Comparison of ENCODE assay signal across 11 mouse cellular contexts in the genomic region with DNA sequence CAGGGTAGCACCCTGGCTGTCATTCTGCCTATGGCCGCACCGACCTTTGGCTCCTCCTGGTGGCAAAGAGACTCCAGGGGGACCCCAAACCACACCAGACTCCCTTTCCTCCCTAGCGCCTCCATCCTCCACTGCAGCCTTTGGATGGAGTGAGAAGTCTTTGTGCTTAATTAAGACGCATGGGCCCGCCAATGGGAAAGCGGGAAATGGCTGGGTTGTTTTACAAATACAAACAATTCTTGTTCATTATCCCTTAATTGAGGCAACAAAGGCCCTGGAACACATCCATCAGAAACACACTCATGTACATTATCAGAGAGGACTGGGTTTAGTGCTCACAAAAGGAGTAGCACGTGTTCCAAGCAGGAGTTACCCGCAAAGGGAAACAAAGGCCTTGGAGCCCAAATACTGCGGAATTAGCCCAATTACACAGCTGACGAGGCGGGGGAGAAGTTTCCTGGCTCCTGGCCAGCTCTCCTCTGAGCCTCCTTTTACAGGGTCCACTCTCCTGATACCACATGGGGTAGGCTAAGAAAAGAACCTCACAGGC.
DNase-seq lines count a peak whose midpoint lies in the region; ATAC-seq and TF ChIP-seq lines count a peak whose summit lies in the region.
"Had no signal": no experiment of that assay in that cellular context is flagged by ENCODE, and none has a peak within 500 bp of the region (broad histone marks: within the 10 kb centered on the region; RNA-seq: fewer than 3 reads in every experiment).

No protein-coding gene starts in this region.

- peaks cover 3% of the 10 kb centered on the region; the same call in 1 of the 2 replicates for H3K4me1 ChIP-seq in embryonic facial prominence, embryonic 12.5 days
- H3K4me1 ChIP-seq in embryonic facial prominence, embryonic 10.5 days, result peaks cover 12% of the 10 kb centered on the region; the same call in 1 of the 2 replicates
- H3K4me1 ChIP-seq in CH12.LX (ENCODE audit: control insufficient read depth in 1 of 2, insufficient read depth in 2 of 2), result 0 out of 4 replicates have a peak, but pooled peaks cover 0 to 4% of the 10 kb centered on the region in 2 experiments
- peaks cover 16% of the 10 kb centered on the region for H3K4me1 ChIP-seq in forebrain, embryonic 13.5 days
- H3K4me1 ChIP-seq in midbrain, embryonic 13.5 days (replicated peaks), result peaks cover 8% of the 10 kb centered on the region

- TF ChIP-seq POLR2A in CH12.LX (IDR thresholded peaks at IDR 0.05; ENCODE audit: low read depth, low read length), result no peak

- TF ChIP-seq CTCF in CH12.LX (conservative IDR thresholded peaks at IDR 0.05 in 1 of 2, IDR thresholded peaks at IDR 0.05 in 1 of 2; ENCODE audit: low read depth in 2 of 2, low read length in 2 of 2), result peak in 1 of 2 experiments; percentile 66; a peak in 2 of 4 replicates

- no peak overlapping the region for H3K9ac ChIP-seq in embryonic facial prominence, embryonic 12.5 days
- H3K9ac ChIP-seq in CH12.LX (ENCODE audit: insufficient read depth, low read depth), result no peak overlapping the region
- no peak overlapping the region for H3K9ac ChIP-seq in forebrain, embryonic 13.5 days
- no peak overlapping the region for H3K9ac ChIP-seq in midbrain, embryonic 13.5 days (replicated peaks)
- H3K9ac ChIP-seq: limb, embryonic 15.5 days had no signal

- H3K4me3 ChIP-seq in embryonic facial prominence, embryonic 12.5 days, result no peak overlapping the region
- H3K4me3 ChIP-seq in embryonic facial prominence, embryonic 10.5 days, result no peak overlapping the region
- H3K4me3 ChIP-seq in CH12.LX (replicated peaks in 1 of 3; ENCODE audit: low read depth in 2 of 3, low read length in 2 of 3, poor library complexity in 1 of 3), result no peak overlapping the region
- no peak overlapping the region for H3K4me3 ChIP-seq in forebrain, embryonic 13.5 days
- no peak overlapping the region for H3K4me3 ChIP-seq in midbrain, embryonic 13.5 days (replicated peaks)
- H3K4me3 ChIP-seq: gastrocnemius, adult 2 months; limb, embryonic 15.5 days had no signal

- 0 out of 2 replicates have a peak, but pooled peaks cover 4% of the 10 kb centered on the region for H3K27me3 ChIP-seq in embryonic facial prominence, embryonic 12.5 days
- H3K27me3 ChIP-seq in embryonic facial prominence, embryonic 10.5 days (replicated peaks; ENCODE audit: low read depth, poor library complexity, severe bottlenecking), result peaks cover 41% of the 10 kb centered on the region
- H3K27me3 ChIP-seq in CH12.LX (replicated peaks), result peaks cover 18% of the 10 kb centered on the region
- H3K27me3 ChIP-seq in forebrain, embryonic 13.5 days, result peaks cover 97% of the 10 kb centered on the region
- H3K27me3 ChIP-seq in midbrain, embryonic 13.5 days, result peaks cover 64% of the 10 kb centered on the region

- ATAC-seq in embryonic facial prominence, embryonic 12.5 days (ENCODE audit: insufficient number of reproducible peaks, insufficient read depth, low FRiP score, low TSS enrichment), result peak; percentile 23; the same call in 1 of the 2 replicates
- ATAC-seq in forebrain, embryonic 13.5 days, result peak; percentile 91
- ATAC-seq in midbrain, embryonic 13.5 days, result peak; percentile 73

- TF ChIP-seq RAD21 in CH12.LX (IDR thresholded peaks at IDR 0.05; ENCODE audit: low read depth, low read length), result peak; percentile 47

- H3K79me2 ChIP-seq in CH12.LX (replicated peaks; ENCODE audit: control insufficient read depth, extremely low read depth, insufficient read depth, poor library complexity, severe bottlenecking), result no peaks in the 10 kb centered on the region

- in situ Hi-C loops in CH12.LX (cut with MboI; ENCODE audit: low pct_ligation_motif_present, low pct_unique_long_range_greater_than_20kb, low sequenced_read_pairs), result no loop called here

- H3K4me2 ChIP-seq in embryonic facial prominence, embryonic 12.5 days (replicated peaks), result no peak overlapping the region
- H3K4me2 ChIP-seq in CH12.LX (ENCODE audit: insufficient read depth, low read depth, poor library complexity, severe bottlenecking), result no peak overlapping the region
- no peak overlapping the region for H3K4me2 ChIP-seq in forebrain, embryonic 13.5 days
- no peak overlapping the region for H3K4me2 ChIP-seq in midbrain, embryonic 13.5 days (replicated peaks)
- H3K4me2 ChIP-seq: limb, embryonic 15.5 days had no signal

- no peaks in the 10 kb centered on the region for H3K36me3 ChIP-seq in embryonic facial prominence, embryonic 12.5 days
- H3K36me3 ChIP-seq in embryonic facial prominence, embryonic 10.5 days (replicated peaks), result no peaks in the 10 kb centered on the region
- H3K36me3 ChIP-seq in CH12.LX (replicated peaks in 1 of 2; ENCODE audit: control insufficient read depth in 1 of 2, insufficient read depth in 1 of 2, low read length in 1 of 2), result no peaks in the 10 kb centered on the region
- no peaks in the 10 kb centered on the region for H3K36me3 ChIP-seq in forebrain, embryonic 13.5 days (ENCODE audit: poor library complexity, severe bottlenecking)
- no peaks in the 10 kb centered on the region for H3K36me3 ChIP-seq in midbrain, embryonic 13.5 days
- H3K36me3 ChIP-seq: limb, embryonic 15.5 days had no signal

- H3K9me3 ChIP-seq in embryonic facial prominence, embryonic 12.5 days, result no peaks in the 10 kb centered on the region
- no peaks in the 10 kb centered on the region for H3K9me3 ChIP-seq in embryonic facial prominence, embryonic 10.5 days
- no peaks in the 10 kb centered on the region for H3K9me3 ChIP-seq in CH12.LX (replicated peaks; ENCODE audit: low read length)
- no peaks in the 10 kb centered on the region for H3K9me3 ChIP-seq in forebrain, embryonic 13.5 days (replicated peaks)
- no peaks in the 10 kb centered on the region for H3K9me3 ChIP-seq in midbrain, embryonic 13.5 days
- H3K9me3 ChIP-seq: limb, embryonic 15.5 days had no signal

- intact Hi-C loops in left cerebral cortex, postnatal 14 days (cut with DNase I), result no loop called here

- DNase-seq in embryonic facial prominence, embryonic 10.5 days (ENCODE audit: low spot score), result no peak
- no peak for DNase-seq in CH12.LX (ENCODE audit: extremely low read depth)
- no peak for DNase-seq in adrenal gland, postnatal 25 days
- no peak for DNase-seq in left cerebral cortex, postnatal 14 days (ENCODE audit: low spot score in 2 of 2)
- no peak for DNase-seq in spleen, postnatal 14 days (ENCODE audit: low spot score in 2 of 2)
- DNase-seq: cerebellum, postnatal 25 days; gastrocnemius, adult 2 months had no signal

- dilution Hi-C loops in CH12.LX (cut with MboI; ENCODE audit: extremely low pct_ligation_motif_present, extremely low pct_unique_long_range_greater_than_20kb, low sequenced_read_pairs), result no loop called here

- no peak overlapping the region for H3K27ac ChIP-seq in embryonic facial prominence, embryonic 12.5 days
- no peak overlapping the region for H3K27ac ChIP-seq in embryonic facial prominence, embryonic 10.5 days (replicated peaks)
- no peak overlapping the region for H3K27ac ChIP-seq in CH12.LX (ENCODE audit: insufficient read depth, low read depth)
- H3K27ac ChIP-seq in forebrain, embryonic 13.5 days, result peak overlapping the region; percentile 2; the same call in 1 of the 2 replicates
- H3K27ac ChIP-seq in midbrain, embryonic 13.5 days, result no peak overlapping the region
- H3K27ac ChIP-seq: gastrocnemius, adult 2 months; limb, embryonic 15.5 days had no signal

- no peak for TF ChIP-seq EP300 in CH12.LX (IDR thresholded peaks at IDR 0.05; ENCODE audit: low read length)

- WGBS in embryonic facial prominence, embryonic 12.5 days, result 32% methylated on average over 11 of the region's 11 CpGs
- 29% methylated on average over 11 of the region's 11 CpGs for WGBS in embryonic facial prominence, embryonic 10.5 days
- WGBS in forebrain, embryonic 13.5 days, result 8% methylated on average over 11 of the region's 11 CpGs
- 23% methylated on average over 11 of the region's 11 CpGs for WGBS in midbrain, embryonic 13.5 days

TF ChIP-seq in CH12.LX, 34 proteins besides CTCF, POLR2A, EP300 and RAD21:
- TF ChIP-seq SMC3 (IDR thresholded peaks at IDR 0.05; ENCODE audit: low read depth, low read length) (peak; percentile 76), IRF4 (IDR thresholded peaks at IDR 0.05; ENCODE audit: low read depth, low read length) (no peak)

Comparison
In these comparisons a context has a peak if more than half of its experiments do, and no peak if none do; other contexts are left out.
1. ATAC-seq: peak in every context shown above with its lines; median percentile 91 in forebrain, embryonic 13.5 days; 73 in midbrain, embryonic 13.5 days; 23 in embryonic facial prominence, embryonic 12.5 days.